Mouse (Mus musculus): ENCODE measurements around the gene Plch2.

GRCm38 (mm10) chr4:154941831-154942230 is 114.8 kb downstream of the Plch2 start:
- no peak for TF ChIP-seq CTCF (IDR thresholded peaks at IDR 0.05; ENCODE audit: low read depth)
- no peak for TF ChIP-seq EP300 (IDR thresholded peaks at IDR 0.05; ENCODE audit: low read depth)

All from liver, embryonic 14.5 days (tissue).